Mouse (Mus musculus): ENCODE measurements around the gene Bsnd.
A peak's percentile ranks its signal among the peaks of the same experiment; 100 is the strongest.

The Bsnd gene

GRCm38 (mm10) chr4:106483215-106483727 is 8.8 kb downstream of the Bsnd start:
- no peak for DNase-seq (ENCODE audit: low read depth, low spot score)

- no peak for DNase-seq (ENCODE audit: low read depth, low spot score)
Measured at GRCm38 (mm10) chr4:106480545-106480944, 11.5 kb downstream of the Bsnd start.

- peak; percentile 59 for DNase-seq (ENCODE audit: low read depth, low spot score)
Measured at GRCm38 (mm10) chr4:106474241-106474640, 17.8 kb downstream of the Bsnd start.

GRCm38 (mm10) chr4:106472335-106472734 is 19.7 kb downstream of the Bsnd start:
- DNase-seq (ENCODE audit: low read depth, low spot score): peak; percentile 32

GRCm38 (mm10) chr4:106470921-106471320 is 21.2 kb downstream of the Bsnd start:
- no peak for DNase-seq (ENCODE audit: low read depth, low spot score)

GRCm38 (mm10) chr4:106467420-106468110 is 24.5 kb downstream of the Bsnd start:
- DNase-seq (ENCODE audit: low read depth, low spot score): no peak

- no peak for DNase-seq (ENCODE audit: low read depth, low spot score)
Measured at GRCm38 (mm10) chr4:106463174-106463801, 28.8 kb downstream of the Bsnd start.

GRCm38 (mm10) chr4:106462524-106462923 is 29.6 kb downstream of the Bsnd start:
- no peak for DNase-seq (ENCODE audit: low read depth, low spot score)

GRCm38 (mm10) chr4:106462016-106462415 is 30.1 kb downstream of the Bsnd start:
- DNase-seq (ENCODE audit: low read depth, low spot score): no peak

GRCm38 (mm10) chr4:106454541-106454940 is 37.5 kb downstream of the Bsnd start:
- no peak for DNase-seq (ENCODE audit: low read depth, low spot score)

GRCm38 (mm10) chr4:106453516-106453915 is 38.6 kb downstream of the Bsnd start:
- DNase-seq (ENCODE audit: low read depth, low spot score): no peak

GRCm38 (mm10) chr4:106453108-106453507 is 39.0 kb downstream of the Bsnd start:
- no peak for DNase-seq (ENCODE audit: low read depth, low spot score)

- no peak for DNase-seq (ENCODE audit: low read depth, low spot score)
Measured at GRCm38 (mm10) chr4:106452401-106452800, 39.7 kb downstream of the Bsnd start.

- DNase-seq (ENCODE audit: low read depth, low spot score): no peak
Measured at GRCm38 (mm10) chr4:106449306-106449705, 42.8 kb downstream of the Bsnd start.

- no peak for DNase-seq (ENCODE audit: low read depth, low spot score)
Measured at GRCm38 (mm10) chr4:106443182-106443581, 48.9 kb downstream of the Bsnd start.

GRCm38 (mm10) chr4:106438763-106439162 is 53.3 kb downstream of the Bsnd start:
- no peak for DNase-seq (ENCODE audit: low read depth, low spot score)

- DNase-seq (ENCODE audit: low read depth, low spot score): no peak
Measured at GRCm38 (mm10) chr4:106437207-106437606, 54.9 kb downstream of the Bsnd start.

GRCm38 (mm10) chr4:106436475-106436874 is 55.6 kb downstream of the Bsnd start:
- no peak for DNase-seq (ENCODE audit: low read depth, low spot score)

- no peak for DNase-seq (ENCODE audit: low read depth, low spot score)
Measured at GRCm38 (mm10) chr4:106435426-106435825, 56.7 kb downstream of the Bsnd start.
